Mouse (Mus musculus) stomach, embryonic 15.5 days (tissue): ENCODE measurements around the gene Btnl6. TPM values are rescaled to one million over a fixed set of nuclear protein-coding genes. Genes with fewer than 3 reads are reported as not detected.
"Not testable (repeated sequence)": the region's sequence is repeated elsewhere in the genome, so short reads cannot be mapped to it uniquely, and the experiment has no call there.

Source experiments
- ATAC-seq: fragments of 200-750 bp; cut with Nextera tagmentation; 2 replicates; pipeline ENCODE4 v1.8.0; 2017; ENCODE audit warnings: low read depth, moderate number of reproducible peaks, moderate TSS enrichment; ENCODE audit not compliant: insufficient read depth, low FRiP score
- H3K27ac ChIP-seq: fragments of 300-500 bp; sonication (generic); 2 replicates; pipeline ENCODE4 v1.5.1; 2015; ENCODE audit warnings: mild to moderate bottlenecking, inconsistent platforms
- H3K27me3 ChIP-seq: fragments of 300-500 bp; sonication (generic); replicated peaks from 2 replicates; pipeline ENCODE4 v1.6.1; 2015; ENCODE audit warnings: inconsistent platforms
- H3K36me3 ChIP-seq: fragments of 300-500 bp; sonication (generic); 2 replicates; pipeline ENCODE4 v1.6.1; 2015; ENCODE audit warnings: inconsistent platforms
- H3K4me1 ChIP-seq: fragments of 300-500 bp; sonication (generic); 2 replicates; pipeline ENCODE4 v1.6.1; 2015; ENCODE audit warnings: inconsistent platforms
- H3K4me2 ChIP-seq: fragments of 300-500 bp; sonication (generic); 2 replicates; pipeline ENCODE4 v1.6.1; 2015; ENCODE audit warnings: mild to moderate bottlenecking, inconsistent platforms
- H3K4me3 ChIP-seq: fragments of 300-500 bp; sonication (generic); replicated peaks from 2 replicates; pipeline ENCODE4 v1.5.1; 2015; ENCODE audit warnings: inconsistent platforms
- H3K9ac ChIP-seq: fragments of 300-500 bp; sonication (generic); 2 replicates; pipeline ENCODE4 v1.6.1; 2015; ENCODE audit warnings: inconsistent platforms
- H3K9me3 ChIP-seq: fragments of 300-500 bp; sonication (generic); 2 replicates; pipeline ENCODE4 v1.6.1; 2016; ENCODE audit warnings: inconsistent platforms
- WGBS: fragments of 180-500 bp; shearing (Covaris S2); methylation state at CpG from one replicate; pipeline ENCODE4 v1.1.7; 2015; 5-methylcytosine and 5-hydroxymethylcytosine counted together
- polyA plus RNA-seq: library from polyadenylated mRNA; unstranded; fragments of >200 nt; fragmentation: Nextera tagmentation; extraction: Ambion mirVana; gene quantifications from 2 replicates; pipeline ENCODE4 v1.2.1, GENCODE M21; 2015

The Btnl6 gene
- polyA plus RNA-seq, 1 experiment from 2014 or later: 1.2 TPM

GRCm38 (mm10) chr17:34497319-34497718, 19.8 kb downstream of the Btnl6 start:
- WGBS: 49% methylated on average over 3 of the region's 3 CpGs
- not testable (repeated sequence) for H3K4me3 ChIP-seq, H3K9ac ChIP-seq, H3K4me1 ChIP-seq, H3K36me3 ChIP-seq, H3K27me3 ChIP-seq, H3K9me3 ChIP-seq, H3K27ac ChIP-seq, H3K4me2 ChIP-seq
- peak; percentile 57; the same call in 1 of the 2 replicates for ATAC-seq

- no peaks in the 10 kb centered on the region for H3K4me1 ChIP-seq
- H3K9me3 ChIP-seq: no peaks in the 10 kb centered on the region
- H3K36me3 ChIP-seq: no peaks in the 10 kb centered on the region
- H3K4me3 ChIP-seq: no peak overlapping the region
- no peak overlapping the region; the same call in 1 of the 2 replicates for H3K4me2 ChIP-seq
- H3K9ac ChIP-seq: no peak overlapping the region
- peak; percentile 77 for ATAC-seq
- WGBS: 45% methylated on average over 2 of the region's 2 CpGs
- H3K27me3 ChIP-seq: no peaks in the 10 kb centered on the region
- peak overlapping the region; percentile 59; the same call in 1 of the 2 replicates for H3K27ac ChIP-seq
Observed at GRCm38 (mm10) chr17:34496539-34496938, 20.6 kb downstream of the Btnl6 start.

DNA sequence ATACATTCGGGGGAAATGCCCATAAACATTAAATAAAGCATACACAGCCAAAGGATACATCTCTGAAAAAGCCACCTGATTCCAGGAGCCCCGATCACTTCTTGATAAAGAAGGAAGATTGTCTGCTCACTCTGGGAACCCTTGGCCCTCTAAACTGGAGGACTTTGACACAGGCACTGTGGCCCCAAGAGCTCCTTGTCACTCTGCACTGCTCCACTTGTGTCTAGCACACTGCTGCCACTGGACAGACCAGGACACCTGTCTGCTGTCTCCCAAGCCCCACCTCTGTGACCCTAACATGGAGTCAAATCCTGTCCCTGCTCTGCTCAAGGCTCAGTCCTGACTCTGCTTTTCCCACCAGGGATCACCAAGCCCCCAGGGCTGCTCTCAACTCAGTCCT, 22.0 kb downstream of the Btnl6 start:
- H3K4me2 ChIP-seq, H3K4me3 ChIP-seq: not testable (repeated sequence)
- WGBS: 78% methylated on average over 2 of the region's 2 CpGs

DNA sequence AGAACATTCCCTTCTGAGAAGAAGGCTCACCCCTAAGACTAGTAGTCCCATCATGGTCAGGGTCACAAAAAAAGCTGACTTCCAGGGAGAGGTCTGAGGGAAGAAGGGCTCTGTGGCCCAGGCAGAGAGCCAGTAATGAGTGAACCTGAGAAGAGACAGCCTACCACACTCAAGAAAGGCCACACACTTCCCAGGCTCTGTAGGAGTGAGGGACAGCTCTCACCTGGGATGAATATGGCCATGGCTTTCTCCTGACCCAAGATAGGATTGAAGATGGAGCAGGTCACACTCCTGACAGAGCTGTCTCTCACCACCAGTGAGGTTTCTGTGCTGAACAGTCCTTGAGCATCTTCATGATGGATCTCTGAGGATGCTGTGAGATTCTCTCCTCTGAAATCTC, 24.4 kb downstream of the Btnl6 start:
- Histone ChIP-seq H3K4me3 (no peak overlapping the region), H3K4me1 (no peaks in the 10 kb centered on the region), H3K9ac (no peak overlapping the region), H3K9me3 (no peaks in the 10 kb centered on the region), H3K4me2 (no peak overlapping the region), H3K36me3 (no peaks in the 10 kb centered on the region), H3K27me3 (no peaks in the 10 kb centered on the region), H3K27ac (no peak overlapping the region)
- no peak for ATAC-seq

More for the DNA sequence above, 22.0 kb downstream of the Btnl6 start:
- H3K27me3 ChIP-seq, H3K4me1 ChIP-seq, H3K9ac ChIP-seq, H3K27ac ChIP-seq, H3K36me3 ChIP-seq, H3K9me3 ChIP-seq, ATAC-seq: not testable (repeated sequence)

DNA sequence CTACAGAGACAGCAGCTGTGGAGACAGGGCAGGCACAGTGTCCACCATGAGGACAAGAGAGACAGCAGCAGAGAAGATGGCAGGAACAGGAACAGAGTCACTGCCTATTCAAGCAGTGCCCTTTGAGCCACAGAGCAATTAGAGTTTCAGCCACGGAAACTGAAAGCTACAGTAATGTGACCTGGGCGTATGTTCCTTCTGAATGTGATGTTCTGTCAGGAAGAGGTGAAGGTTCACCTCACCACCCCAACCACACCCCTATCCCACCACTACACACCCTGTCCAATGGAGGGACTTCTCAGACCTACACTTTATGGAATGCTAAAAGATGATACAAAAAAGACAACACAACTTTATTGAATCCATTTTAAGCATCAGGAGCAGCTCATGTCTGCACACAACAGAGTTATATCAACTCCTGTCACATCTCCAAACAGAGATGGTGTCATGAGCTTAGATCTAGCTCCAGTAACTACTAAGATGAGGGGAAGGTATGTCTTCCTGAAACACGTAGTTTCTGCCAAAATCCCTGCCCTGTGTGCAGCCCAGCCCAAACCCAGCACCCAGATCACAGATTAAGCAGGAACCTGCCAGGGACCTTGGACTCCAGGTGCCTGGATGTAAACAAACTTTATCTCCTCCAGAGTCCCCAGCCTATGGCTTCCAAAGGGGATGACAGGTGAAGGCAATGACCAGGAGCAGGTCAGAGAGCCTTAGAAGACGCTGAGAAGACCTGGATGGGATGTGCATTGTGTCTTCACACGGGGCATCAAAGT, 39.7 kb downstream of the Btnl6 start, which contains the start of gene Btnl4:
Gene Btnl4 (minus strand): TSS at position 81 of the 776 bp plus-strand sequence.
- not testable (repeated sequence) for H3K27ac ChIP-seq, H3K36me3 ChIP-seq, H3K4me3 ChIP-seq, H3K9me3 ChIP-seq, H3K9ac ChIP-seq, H3K27me3 ChIP-seq, ATAC-seq, H3K4me1 ChIP-seq, H3K4me2 ChIP-seq
- WGBS: 59% methylated on average over 5 of the region's 5 CpGs

DNA sequence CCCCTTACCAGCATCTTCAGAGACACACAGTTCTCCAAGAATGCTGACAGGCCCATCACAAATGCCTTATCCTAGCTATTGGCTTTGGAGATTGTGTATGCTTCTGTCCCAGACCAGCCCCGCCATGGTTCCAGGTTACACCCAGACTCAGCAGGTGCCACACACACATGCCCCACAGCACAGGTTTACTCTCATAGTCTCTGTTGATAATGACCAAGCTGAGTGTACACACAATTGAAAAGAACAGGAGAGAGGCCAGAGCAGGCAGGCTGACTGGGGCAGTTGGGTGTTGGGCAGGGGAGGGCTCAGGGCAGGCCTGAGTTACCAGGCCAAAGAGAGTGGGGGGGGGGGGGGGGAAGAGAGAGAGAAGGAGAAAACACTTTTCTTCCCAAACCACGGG, 40.7 kb downstream of the Btnl6 start:
- H3K9me3 ChIP-seq: no peaks in the 10 kb centered on the region
- 70% methylated on average over 1 of the region's 2 CpGs for WGBS
- peak; percentile 63 for ATAC-seq
- H3K27ac ChIP-seq: no peak overlapping the region
- H3K9ac ChIP-seq: no peak overlapping the region
- no peak overlapping the region for H3K4me3 ChIP-seq
- no peak overlapping the region for H3K4me2 ChIP-seq
- no peaks in the 10 kb centered on the region for H3K4me1 ChIP-seq
- no peaks in the 10 kb centered on the region for H3K27me3 ChIP-seq
- no peaks in the 10 kb centered on the region for H3K36me3 ChIP-seq

DNA sequence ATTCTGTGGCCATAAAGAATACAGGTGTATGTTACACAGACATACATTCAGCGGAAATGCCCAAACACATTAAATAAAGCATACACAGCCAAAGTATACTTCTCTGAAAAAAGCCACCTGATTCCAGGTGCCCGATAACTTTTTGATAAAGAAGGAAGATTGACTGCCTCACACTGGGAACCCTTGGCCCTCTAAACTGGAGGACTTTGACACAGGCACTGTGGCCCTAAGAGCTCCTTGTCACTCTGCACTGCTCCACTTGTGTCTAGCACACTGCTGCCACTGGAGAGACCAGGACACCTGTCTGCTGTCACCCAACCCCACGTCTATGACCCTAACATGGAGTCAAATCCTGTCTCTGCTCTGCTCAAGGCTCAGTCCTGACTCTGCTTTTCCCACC, 42.1 kb downstream of the Btnl6 start:
- H3K27ac ChIP-seq: no peak overlapping the region
- H3K9me3 ChIP-seq: no peaks in the 10 kb centered on the region
- H3K27me3 ChIP-seq: no peaks in the 10 kb centered on the region
- no peaks in the 10 kb centered on the region for H3K36me3 ChIP-seq
- H3K4me3 ChIP-seq: no peak overlapping the region
- no peaks in the 10 kb centered on the region for H3K4me1 ChIP-seq
- H3K4me2 ChIP-seq: no peak overlapping the region
- WGBS: 72% methylated on average over 3 of the region's 3 CpGs
- ATAC-seq: no peak
- no peak overlapping the region for H3K9ac ChIP-seq

DNA sequence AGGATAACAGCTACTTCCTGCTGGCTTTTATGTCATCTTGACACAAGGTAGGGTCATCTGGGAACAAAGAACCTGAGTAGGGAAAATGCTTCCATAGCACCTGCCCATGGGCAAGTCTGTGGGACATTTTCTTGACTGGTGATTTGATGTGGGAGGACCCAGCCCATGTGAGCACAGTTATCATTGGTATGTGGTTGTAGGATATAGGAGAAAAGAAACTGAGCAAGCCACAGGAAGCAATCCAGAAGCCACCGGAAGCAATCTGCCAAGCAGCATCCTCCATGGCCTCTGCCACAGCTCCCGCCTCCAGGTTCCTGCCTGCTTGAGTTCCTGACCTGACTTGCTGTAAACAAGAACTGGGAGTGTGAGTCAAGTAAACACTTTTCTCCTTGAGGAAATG, 46.7 kb downstream of the Btnl6 start:
- no peaks in the 10 kb centered on the region for H3K4me1 ChIP-seq
- no peak overlapping the region for H3K27ac ChIP-seq
- no peaks in the 10 kb centered on the region for H3K36me3 ChIP-seq
- 79% methylated on average over 2 of the region's 2 CpGs for WGBS
- no peaks in the 10 kb centered on the region for H3K9me3 ChIP-seq
- H3K4me3 ChIP-seq: no peak overlapping the region
- no peaks in the 10 kb centered on the region for H3K27me3 ChIP-seq
- no peak overlapping the region for H3K4me2 ChIP-seq
- no peak for ATAC-seq
- no peak overlapping the region for H3K9ac ChIP-seq

GRCm38 (mm10) chr17:34465906-34466305, 51.2 kb downstream of the Btnl6 start:
- not testable (repeated sequence) for H3K27ac ChIP-seq, H3K36me3 ChIP-seq, H3K9me3 ChIP-seq, H3K9ac ChIP-seq, H3K4me1 ChIP-seq, H3K4me3 ChIP-seq, ATAC-seq, H3K4me2 ChIP-seq, H3K27me3 ChIP-seq

- Histone ChIP-seq H3K4me2 (no peak overlapping the region), H3K27me3 (no peaks in the 10 kb centered on the region), H3K4me1 (peaks cover 10% of the 10 kb centered on the region; the same call in 1 of the 2 replicates), H3K9ac (no peak overlapping the region), H3K36me3 (no peaks in the 10 kb centered on the region), H3K9me3 (no peaks in the 10 kb centered on the region), H3K4me3 (no peak overlapping the region), H3K27ac (no peak overlapping the region)
- 82% methylated on average over 3 of the region's 3 CpGs for WGBS
- no peak for ATAC-seq
Observed at GRCm38 (mm10) chr17:34459255-34459654, 57.9 kb downstream of the Btnl6 start.
